Mouse (Mus musculus): ENCODE data around the gene Tbc1d1. TPM values are rescaled to one million over a fixed set of nuclear protein-coding genes. Genes with fewer than 3 reads are reported as not detected.

The Tbc1d1 gene
- polyA plus RNA-seq, 1 experiment from 2014 or later, result 41.5 TPM

DNA sequence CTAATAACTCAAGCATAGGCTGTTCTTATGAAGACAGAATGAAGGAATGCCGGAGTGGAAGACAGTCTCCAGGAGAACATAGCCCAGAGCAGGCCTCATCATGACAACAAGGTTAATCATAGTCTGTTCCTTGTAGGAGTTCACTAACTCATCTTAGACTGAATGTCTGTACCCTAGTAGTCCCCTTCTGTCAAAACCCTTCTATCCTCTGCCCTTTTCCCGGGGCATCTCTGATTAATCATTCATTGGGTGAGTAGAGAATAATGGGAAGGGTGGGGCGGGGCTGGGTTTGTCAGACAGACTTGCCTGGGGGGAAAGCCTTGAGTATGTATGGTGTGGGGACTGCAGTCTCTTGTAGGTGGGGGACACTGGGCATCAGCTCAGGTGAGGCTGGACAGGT is 79.1 kb downstream of the Tbc1d1 start:
- Histone ChIP-seq H3K4me1 (replicated peaks; ENCODE audit: control insufficient read depth, insufficient read depth, low read length) (peaks cover 37% of the 10 kb centered on the region), H3K36me3 (ENCODE audit: control insufficient read depth, insufficient read depth, low read length) (no peaks in the 10 kb centered on the region), H3K27ac (ENCODE audit: low read length) (no peak overlapping the region), H3K9ac (ENCODE audit: low read length) (no peak overlapping the region), H3K9me3 (ENCODE audit: control insufficient read depth, low read length) (no peaks in the 10 kb centered on the region), H3K27me3 (ENCODE audit: control insufficient read depth, insufficient read depth, low read depth, low read length) (no peaks in the 10 kb centered on the region), H3K4me2 (ENCODE audit: low read depth, low read length) (no peak overlapping the region), H3K4me3 (ENCODE audit: low read length) (no peak overlapping the region)
- no peak for ATAC-seq (ENCODE audit: low read depth)
- WGBS, result 72% methylated on average over 3 of the region's 3 CpGs

DNA sequence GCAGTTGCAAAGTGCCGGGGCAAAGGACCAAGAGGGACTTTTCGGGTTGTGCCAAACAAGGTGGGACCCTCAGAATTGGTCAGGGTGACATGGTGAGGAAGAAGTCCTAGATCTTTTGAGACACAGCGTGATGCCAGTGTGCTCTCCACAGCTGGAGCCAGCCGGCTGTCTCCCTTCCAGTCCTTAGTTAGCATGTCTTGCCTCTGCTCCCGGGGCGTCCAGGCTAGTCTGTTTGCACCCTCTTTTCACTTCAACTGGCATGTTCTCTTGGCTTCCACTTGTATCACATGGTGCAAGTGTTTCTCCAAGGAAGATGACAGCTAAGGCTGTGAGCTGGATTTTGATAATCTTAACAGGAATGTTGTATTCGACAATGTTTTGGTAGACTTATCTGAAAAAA is 80.5 kb downstream of the Tbc1d1 start:
- H3K27ac ChIP-seq (ENCODE audit: low read length), result peak overlapping the region; percentile 60; the same call in 1 of the 2 replicates
- peaks cover 40% of the 10 kb centered on the region for H3K4me1 ChIP-seq (replicated peaks; ENCODE audit: control insufficient read depth, insufficient read depth, low read length)

DNA sequence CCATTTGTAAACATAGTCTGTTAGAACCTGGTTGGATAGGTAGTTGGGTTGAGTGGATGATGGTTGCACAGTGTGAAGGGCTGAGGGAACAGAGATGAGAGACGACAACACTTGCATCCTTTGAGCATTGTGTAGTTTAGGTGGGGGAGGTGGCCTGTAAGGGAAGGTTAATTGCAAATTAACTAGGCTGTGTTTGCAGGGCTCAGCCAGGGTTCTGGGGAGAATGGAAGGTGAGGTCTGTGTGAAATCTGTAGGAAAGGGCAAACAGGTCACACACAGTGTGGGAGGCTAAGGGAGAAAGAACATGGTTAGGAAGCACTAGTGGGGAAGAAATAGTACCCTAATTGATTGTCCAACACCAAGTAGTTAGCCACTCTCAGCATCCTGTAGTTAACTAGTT is 81.2 kb downstream of the Tbc1d1 start:
- ATAC-seq (ENCODE audit: low read depth), result no peak
- peaks cover 39% of the 10 kb centered on the region for H3K4me1 ChIP-seq (replicated peaks; ENCODE audit: control insufficient read depth, insufficient read depth, low read length)

More for the DNA sequence above, 80.5 kb downstream of the Tbc1d1 start:
- peak; percentile 75 for ATAC-seq (ENCODE audit: low read depth)
- Histone ChIP-seq H3K4me3 (ENCODE audit: low read length) (no peak overlapping the region), H3K27me3 (ENCODE audit: control insufficient read depth, insufficient read depth, low read depth, low read length) (no peaks in the 10 kb centered on the region), H3K36me3 (ENCODE audit: control insufficient read depth, insufficient read depth, low read length) (no peaks in the 10 kb centered on the region), H3K9me3 (ENCODE audit: control insufficient read depth, low read length) (no peaks in the 10 kb centered on the region), H3K9ac (ENCODE audit: low read length) (no peak overlapping the region), H3K4me2 (ENCODE audit: low read depth, low read length) (no peak overlapping the region)
- 34% methylated on average over 7 of the region's 7 CpGs for WGBS

GRCm38 (mm10) chr5:64237693-64238092 is 81.6 kb downstream of the Tbc1d1 start:
- no peak for ATAC-seq (ENCODE audit: low read depth)
- H3K36me3 ChIP-seq (ENCODE audit: control insufficient read depth, insufficient read depth, low read length), result no peaks in the 10 kb centered on the region
- H3K4me2 ChIP-seq (ENCODE audit: low read depth, low read length), result no peak overlapping the region
- no peaks in the 10 kb centered on the region for H3K9me3 ChIP-seq (ENCODE audit: control insufficient read depth, low read length)
- peaks cover 43% of the 10 kb centered on the region for H3K4me1 ChIP-seq (replicated peaks; ENCODE audit: control insufficient read depth, insufficient read depth, low read length)
- no peak overlapping the region for H3K9ac ChIP-seq (ENCODE audit: low read length)
- WGBS, result 59% methylated on average over 3 of the region's 3 CpGs
- no peaks in the 10 kb centered on the region for H3K27me3 ChIP-seq (ENCODE audit: control insufficient read depth, insufficient read depth, low read depth, low read length)
- H3K4me3 ChIP-seq (ENCODE audit: low read length), result no peak overlapping the region
- no peak overlapping the region for H3K27ac ChIP-seq (ENCODE audit: low read length)

More for the DNA sequence above, 81.2 kb downstream of the Tbc1d1 start:
- no peak overlapping the region for H3K4me3 ChIP-seq (ENCODE audit: low read length)
- H3K27me3 ChIP-seq (ENCODE audit: control insufficient read depth, insufficient read depth, low read depth, low read length), result no peaks in the 10 kb centered on the region
- no peak overlapping the region for H3K9ac ChIP-seq (ENCODE audit: low read length)
- no peaks in the 10 kb centered on the region for H3K36me3 ChIP-seq (ENCODE audit: control insufficient read depth, insufficient read depth, low read length)
- H3K27ac ChIP-seq (ENCODE audit: low read length), result no peak overlapping the region
- 37% methylated on average over 1 of the region's 1 CpGs for WGBS
- no peaks in the 10 kb centered on the region for H3K9me3 ChIP-seq (ENCODE audit: control insufficient read depth, low read length)
- H3K4me2 ChIP-seq (ENCODE audit: low read depth, low read length), result no peak overlapping the region

DNA sequence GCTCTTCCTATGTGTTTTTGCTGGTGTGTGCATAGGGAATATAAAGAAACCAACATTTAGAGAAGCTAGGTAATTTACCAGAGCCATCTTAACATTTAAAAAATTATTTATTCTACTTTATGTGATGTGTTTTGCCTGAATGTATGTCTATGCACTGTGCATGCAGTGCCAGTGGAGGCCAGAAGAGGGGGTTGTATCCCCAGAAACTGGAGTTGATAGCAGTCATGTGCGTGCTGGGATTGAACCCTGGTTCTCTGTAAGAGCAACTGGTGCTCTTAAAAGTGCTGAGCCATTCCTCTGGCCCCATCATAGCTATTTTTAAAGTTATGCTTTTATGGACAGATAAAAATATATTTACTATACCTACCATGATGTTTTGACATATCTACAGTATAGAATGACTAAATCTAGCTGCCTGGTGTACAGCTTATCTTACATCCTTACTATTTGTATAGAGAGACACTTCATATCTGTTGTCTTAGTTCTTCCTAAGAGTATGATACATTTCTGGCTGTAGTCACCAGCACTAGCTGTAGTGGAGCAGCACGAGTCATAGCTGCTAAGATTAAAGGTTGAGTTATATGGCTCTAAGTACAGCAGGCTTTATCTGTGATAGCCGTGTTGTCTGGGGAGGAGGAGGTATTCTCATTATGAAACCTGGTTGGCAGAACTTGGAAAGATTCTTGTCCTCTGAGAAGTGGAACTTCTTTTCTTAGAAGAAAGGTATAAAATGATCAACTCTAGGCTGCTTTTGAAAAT is 83.0 kb downstream of the Tbc1d1 start:
- Histone ChIP-seq H3K4me3 (ENCODE audit: low read length) (no peak overlapping the region), H3K4me2 (ENCODE audit: low read depth, low read length) (no peak overlapping the region), H3K27me3 (ENCODE audit: control insufficient read depth, insufficient read depth, low read depth, low read length) (no peaks in the 10 kb centered on the region), H3K9me3 (ENCODE audit: control insufficient read depth, low read length) (no peaks in the 10 kb centered on the region), H3K27ac (ENCODE audit: low read length) (no peak overlapping the region), H3K36me3 (ENCODE audit: control insufficient read depth, insufficient read depth, low read length) (no peaks in the 10 kb centered on the region), H3K9ac (ENCODE audit: low read length) (no peak overlapping the region), H3K4me1 (replicated peaks; ENCODE audit: control insufficient read depth, insufficient read depth, low read length) (peaks cover 57% of the 10 kb centered on the region)
- 70% methylated on average over 3 of the region's 3 CpGs for WGBS
- ATAC-seq (ENCODE audit: low read depth), result no peak

GRCm38 (mm10) chr5:64240941-64241682 is 85.0 kb downstream of the Tbc1d1 start:
- ATAC-seq (ENCODE audit: low read depth), result no peak

DNA sequence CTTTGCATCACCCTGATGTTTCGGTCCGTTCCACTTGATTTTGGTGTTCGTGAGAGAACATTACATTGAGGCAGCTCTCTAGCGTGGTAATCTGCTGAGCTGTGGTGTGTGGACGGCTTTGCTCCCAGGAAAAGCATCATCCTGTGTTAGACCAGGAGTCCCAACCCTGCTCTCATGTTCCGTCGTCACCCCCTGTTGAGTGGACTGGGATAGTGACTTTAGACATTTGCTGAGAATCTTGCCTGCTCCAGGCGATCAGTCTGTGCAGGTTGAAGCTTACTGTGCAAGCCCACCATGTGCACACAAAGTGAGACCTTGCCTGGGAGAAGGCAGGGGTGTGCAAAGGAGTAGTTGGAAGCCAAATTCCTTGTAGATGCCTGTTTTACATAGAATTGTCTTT is 85.8 kb downstream of the Tbc1d1 start:
- peaks cover 47% of the 10 kb centered on the region for H3K4me1 ChIP-seq (replicated peaks; ENCODE audit: control insufficient read depth, insufficient read depth, low read length)
- WGBS, result 85% methylated on average over 8 of the region's 8 CpGs
- ATAC-seq (ENCODE audit: low read depth), result no peak

More at GRCm38 (mm10) chr5:64240941-64241682, 85.0 kb downstream of the Tbc1d1 start:
- 40% methylated on average over 13 of the region's 13 CpGs for WGBS
- no peak overlapping the region for H3K4me3 ChIP-seq (ENCODE audit: low read length)
- peaks cover 49% of the 10 kb centered on the region for H3K4me1 ChIP-seq (replicated peaks; ENCODE audit: control insufficient read depth, insufficient read depth, low read length)
- no peaks in the 10 kb centered on the region for H3K9me3 ChIP-seq (ENCODE audit: control insufficient read depth, low read length)
- H3K4me2 ChIP-seq (ENCODE audit: low read depth, low read length), result no peak overlapping the region
- peak overlapping the region; percentile 28; the same call in 1 of the 2 replicates for H3K27ac ChIP-seq (ENCODE audit: low read length)
- H3K27me3 ChIP-seq (ENCODE audit: control insufficient read depth, insufficient read depth, low read depth, low read length), result no peaks in the 10 kb centered on the region
- no peaks in the 10 kb centered on the region for H3K36me3 ChIP-seq (ENCODE audit: control insufficient read depth, insufficient read depth, low read length)
- no peak overlapping the region for H3K9ac ChIP-seq (ENCODE audit: low read length)

GRCm38 (mm10) chr5:64242795-64243455 is 86.8 kb downstream of the Tbc1d1 start:
- Histone ChIP-seq H3K4me2 (ENCODE audit: low read depth, low read length) (no peak overlapping the region), H3K9me3 (ENCODE audit: control insufficient read depth, low read length) (no peaks in the 10 kb centered on the region), H3K27ac (ENCODE audit: low read length) (no peak overlapping the region), H3K27me3 (ENCODE audit: control insufficient read depth, insufficient read depth, low read depth, low read length) (no peaks in the 10 kb centered on the region), H3K4me3 (ENCODE audit: low read length) (no peak overlapping the region), H3K4me1 (replicated peaks; ENCODE audit: control insufficient read depth, insufficient read depth, low read length) (peaks cover 41% of the 10 kb centered on the region), H3K9ac (ENCODE audit: low read length) (no peak overlapping the region), H3K36me3 (ENCODE audit: control insufficient read depth, insufficient read depth, low read length) (no peaks in the 10 kb centered on the region)
- 0 out of 2 replicates have a peak, but pooled peaks have one; percentile 15 for ATAC-seq (ENCODE audit: low read depth)
- 38% methylated on average over 9 of the region's 9 CpGs for WGBS

More for the DNA sequence above, 85.8 kb downstream of the Tbc1d1 start:
- Histone ChIP-seq H3K9ac (ENCODE audit: low read length) (no peak overlapping the region), H3K4me2 (ENCODE audit: low read depth, low read length) (no peak overlapping the region), H3K27ac (ENCODE audit: low read length) (no peak overlapping the region), H3K36me3 (ENCODE audit: control insufficient read depth, insufficient read depth, low read length) (no peaks in the 10 kb centered on the region), H3K4me3 (ENCODE audit: low read length) (no peak overlapping the region), H3K27me3 (ENCODE audit: control insufficient read depth, insufficient read depth, low read depth, low read length) (no peaks in the 10 kb centered on the region), H3K9me3 (ENCODE audit: control insufficient read depth, low read length) (no peaks in the 10 kb centered on the region)

- Histone ChIP-seq H3K9ac (ENCODE audit: low read length) (no peak overlapping the region), H3K4me3 (ENCODE audit: low read length) (no peak overlapping the region), H3K4me1 (replicated peaks; ENCODE audit: control insufficient read depth, insufficient read depth, low read length) (peaks cover 39% of the 10 kb centered on the region), H3K4me2 (ENCODE audit: low read depth, low read length) (no peak overlapping the region), H3K27ac (ENCODE audit: low read length) (peak overlapping the region; percentile 11; the same call in 1 of the 2 replicates), H3K27me3 (ENCODE audit: control insufficient read depth, insufficient read depth, low read depth, low read length) (no peaks in the 10 kb centered on the region), H3K9me3 (ENCODE audit: control insufficient read depth, low read length) (no peaks in the 10 kb centered on the region), H3K36me3 (ENCODE audit: control insufficient read depth, insufficient read depth, low read length) (no peaks in the 10 kb centered on the region)
- ATAC-seq (ENCODE audit: low read depth), result peak; percentile 39; the same call in 1 of the 2 replicates
- WGBS, result 24% methylated on average over 6 of the region's 6 CpGs
These were observed 87.6 kb downstream of the Tbc1d1 start for GRCm38 (mm10) chr5:64243666-64244065.

All from lung, embryonic 16.5 days (tissue).